Mouse (Mus musculus): ENCODE results near the gene Gabrb1. TPM values are rescaled to one million over a fixed set of nuclear protein-coding genes. Genes with fewer than 3 reads are reported as not detected.

The Gabrb1 gene
- polyA plus RNA-seq, 1 experiment from 2014 or later: 0.58 TPM

GRCm38 (mm10) chr5:71986561-71986960 lies 328.6 kb downstream of the Gabrb1 start:
- Histone ChIP-seq H3K4me3 (ENCODE audit: low read depth, low read length) (no peak overlapping the region), H3K36me3 (replicated peaks; ENCODE audit: control insufficient read depth, insufficient read depth, low read depth, low read length) (no peaks in the 10 kb centered on the region), H3K4me1 (ENCODE audit: control insufficient read depth, insufficient read depth, low read length) (no peaks in the 10 kb centered on the region), H3K9ac (replicated peaks; ENCODE audit: low read length) (no peak overlapping the region), H3K4me2 (ENCODE audit: low read depth, low read length) (no peak overlapping the region), H3K27ac (replicated peaks; ENCODE audit: low read depth, low read length) (no peak overlapping the region), H3K9me3 (replicated peaks; ENCODE audit: control insufficient read depth, low read length) (no peaks in the 10 kb centered on the region), H3K27me3 (ENCODE audit: control insufficient read depth, insufficient read depth, low read length) (no peaks in the 10 kb centered on the region)
- 70% methylated on average over 1 of the region's 1 CpGs for WGBS
- no peak for ATAC-seq (replicated peaks; ENCODE audit: insufficient number of reproducible peaks, low FRiP score, low TSS enrichment, low read depth)
- no peak for DNase-seq (ENCODE audit: low spot score)

- no peaks in the 10 kb centered on the region for H3K9me3 ChIP-seq (replicated peaks; ENCODE audit: control insufficient read depth, low read length)
- no peaks in the 10 kb centered on the region for H3K4me1 ChIP-seq (ENCODE audit: control insufficient read depth, insufficient read depth, low read length)
- H3K4me2 ChIP-seq (ENCODE audit: low read depth, low read length): no peak overlapping the region
- H3K27ac ChIP-seq (replicated peaks; ENCODE audit: low read depth, low read length): no peak overlapping the region
- DNase-seq (ENCODE audit: low spot score) (no peak), ATAC-seq (replicated peaks; ENCODE audit: insufficient number of reproducible peaks, low FRiP score, low TSS enrichment, low read depth) (no peak)
- no peak overlapping the region for H3K9ac ChIP-seq (replicated peaks; ENCODE audit: low read length)
- 69% methylated on average over 5 of the region's 5 CpGs for WGBS
- H3K36me3 ChIP-seq (replicated peaks; ENCODE audit: control insufficient read depth, insufficient read depth, low read depth, low read length): no peaks in the 10 kb centered on the region
- no peak overlapping the region for H3K4me3 ChIP-seq (ENCODE audit: low read depth, low read length)
- H3K27me3 ChIP-seq (ENCODE audit: control insufficient read depth, insufficient read depth, low read length): no peaks in the 10 kb centered on the region
Measured at GRCm38 (mm10) chr5:71986983-71987398, 329.1 kb downstream of the Gabrb1 start.

GRCm38 (mm10) chr5:71999466-71999865 lies 341.6 kb downstream of the Gabrb1 start:
- 77% methylated on average over 4 of the region's 4 CpGs for WGBS
- Histone ChIP-seq H3K4me3 (ENCODE audit: low read depth, low read length) (no peak overlapping the region), H3K9me3 (replicated peaks; ENCODE audit: control insufficient read depth, low read length) (no peaks in the 10 kb centered on the region), H3K4me2 (ENCODE audit: low read depth, low read length) (no peak overlapping the region), H3K4me1 (ENCODE audit: control insufficient read depth, insufficient read depth, low read length) (no peaks in the 10 kb centered on the region), H3K9ac (replicated peaks; ENCODE audit: low read length) (no peak overlapping the region), H3K27ac (replicated peaks; ENCODE audit: low read depth, low read length) (no peak overlapping the region), H3K27me3 (ENCODE audit: control insufficient read depth, insufficient read depth, low read length) (no peaks in the 10 kb centered on the region), H3K36me3 (replicated peaks; ENCODE audit: control insufficient read depth, insufficient read depth, low read depth, low read length) (no peaks in the 10 kb centered on the region)
- DNase-seq (ENCODE audit: low spot score): no peak
- no peak for ATAC-seq (replicated peaks; ENCODE audit: insufficient number of reproducible peaks, low FRiP score, low TSS enrichment, low read depth)

- Histone ChIP-seq H3K9ac (replicated peaks; ENCODE audit: low read length) (no peak overlapping the region), H3K27me3 (ENCODE audit: control insufficient read depth, insufficient read depth, low read length) (no peaks in the 10 kb centered on the region), H3K9me3 (replicated peaks; ENCODE audit: control insufficient read depth, low read length) (no peaks in the 10 kb centered on the region), H3K4me3 (ENCODE audit: low read depth, low read length) (no peak overlapping the region), H3K27ac (replicated peaks; ENCODE audit: low read depth, low read length) (no peak overlapping the region), H3K4me2 (ENCODE audit: low read depth, low read length) (no peak overlapping the region), H3K36me3 (replicated peaks; ENCODE audit: control insufficient read depth, insufficient read depth, low read depth, low read length) (no peaks in the 10 kb centered on the region), H3K4me1 (ENCODE audit: control insufficient read depth, insufficient read depth, low read length) (no peaks in the 10 kb centered on the region)
- DNase-seq (ENCODE audit: low spot score) (no peak), ATAC-seq (replicated peaks; ENCODE audit: insufficient number of reproducible peaks, low FRiP score, low TSS enrichment, low read depth) (no peak)
- WGBS: 80% methylated on average over 3 of the region's 3 CpGs
Measured at GRCm38 (mm10) chr5:72003811-72004435, 346.0 kb downstream of the Gabrb1 start.

GRCm38 (mm10) chr5:72036954-72037353 lies 379.0 kb downstream of the Gabrb1 start:
- H3K27me3 ChIP-seq (ENCODE audit: control insufficient read depth, insufficient read depth, low read length): no peaks in the 10 kb centered on the region
- H3K4me2 ChIP-seq (ENCODE audit: low read depth, low read length): no peak overlapping the region
- no peak for DNase-seq (ENCODE audit: low spot score)
- no peak overlapping the region for H3K9ac ChIP-seq (replicated peaks; ENCODE audit: low read length)
- H3K4me1 ChIP-seq (ENCODE audit: control insufficient read depth, insufficient read depth, low read length): no peaks in the 10 kb centered on the region
- H3K27ac ChIP-seq (replicated peaks; ENCODE audit: low read depth, low read length): no peak overlapping the region
- H3K4me3 ChIP-seq (ENCODE audit: low read depth, low read length): no peak overlapping the region
- H3K36me3 ChIP-seq (replicated peaks; ENCODE audit: control insufficient read depth, insufficient read depth, low read depth, low read length): no peaks in the 10 kb centered on the region
- no peaks in the 10 kb centered on the region for H3K9me3 ChIP-seq (replicated peaks; ENCODE audit: control insufficient read depth, low read length)
- no peak for ATAC-seq (replicated peaks; ENCODE audit: insufficient number of reproducible peaks, low FRiP score, low TSS enrichment, low read depth)

- Histone ChIP-seq H3K9me3 (replicated peaks; ENCODE audit: control insufficient read depth, low read length) (no peaks in the 10 kb centered on the region), H3K27ac (replicated peaks; ENCODE audit: low read depth, low read length) (no peak overlapping the region), H3K9ac (replicated peaks; ENCODE audit: low read length) (no peak overlapping the region), H3K4me2 (ENCODE audit: low read depth, low read length) (no peak overlapping the region), H3K27me3 (ENCODE audit: control insufficient read depth, insufficient read depth, low read length) (no peaks in the 10 kb centered on the region), H3K4me3 (ENCODE audit: low read depth, low read length) (no peak overlapping the region), H3K36me3 (replicated peaks; ENCODE audit: control insufficient read depth, insufficient read depth, low read depth, low read length) (no peaks in the 10 kb centered on the region), H3K4me1 (ENCODE audit: control insufficient read depth, insufficient read depth, low read length) (no peaks in the 10 kb centered on the region)
- no peak for DNase-seq (ENCODE audit: low spot score)
- WGBS: 80% methylated on average over 12 of the region's 12 CpGs
- no peak for ATAC-seq (replicated peaks; ENCODE audit: insufficient number of reproducible peaks, low FRiP score, low TSS enrichment, low read depth)
Measured at GRCm38 (mm10) chr5:72043226-72044151, 385.6 kb downstream of the Gabrb1 start.

- Histone ChIP-seq H3K4me3 (ENCODE audit: low read depth, low read length) (no peak overlapping the region), H3K9ac (replicated peaks; ENCODE audit: low read length) (no peak overlapping the region), H3K27ac (replicated peaks; ENCODE audit: low read depth, low read length) (no peak overlapping the region), H3K36me3 (replicated peaks; ENCODE audit: control insufficient read depth, insufficient read depth, low read depth, low read length) (no peaks in the 10 kb centered on the region), H3K4me2 (ENCODE audit: low read depth, low read length) (no peak overlapping the region), H3K27me3 (ENCODE audit: control insufficient read depth, insufficient read depth, low read length) (no peaks in the 10 kb centered on the region), H3K9me3 (replicated peaks; ENCODE audit: control insufficient read depth, low read length) (no peaks in the 10 kb centered on the region), H3K4me1 (ENCODE audit: control insufficient read depth, insufficient read depth, low read length) (no peaks in the 10 kb centered on the region)
- DNase-seq (ENCODE audit: low spot score) (no peak), ATAC-seq (replicated peaks; ENCODE audit: insufficient number of reproducible peaks, low FRiP score, low TSS enrichment, low read depth) (no peak)
- WGBS: 78% methylated on average over 2 of the region's 2 CpGs
Measured at GRCm38 (mm10) chr5:72046261-72046660, 388.3 kb downstream of the Gabrb1 start.

GRCm38 (mm10) chr5:72064079-72064478 lies 406.2 kb downstream of the Gabrb1 start:
- Histone ChIP-seq H3K4me2 (ENCODE audit: low read depth, low read length) (no peak overlapping the region), H3K4me1 (ENCODE audit: control insufficient read depth, insufficient read depth, low read length) (no peaks in the 10 kb centered on the region), H3K4me3 (ENCODE audit: low read depth, low read length) (no peak overlapping the region), H3K27me3 (ENCODE audit: control insufficient read depth, insufficient read depth, low read length) (no peaks in the 10 kb centered on the region), H3K9me3 (replicated peaks; ENCODE audit: control insufficient read depth, low read length) (no peaks in the 10 kb centered on the region), H3K27ac (replicated peaks; ENCODE audit: low read depth, low read length) (no peak overlapping the region), H3K9ac (replicated peaks; ENCODE audit: low read length) (no peak overlapping the region), H3K36me3 (replicated peaks; ENCODE audit: control insufficient read depth, insufficient read depth, low read depth, low read length) (no peaks in the 10 kb centered on the region)
- ATAC-seq (replicated peaks; ENCODE audit: insufficient number of reproducible peaks, low FRiP score, low TSS enrichment, low read depth): no peak
- WGBS: 67% methylated on average over 1 of the region's 1 CpGs
- no peak for DNase-seq (ENCODE audit: low spot score)

All from embryonic facial prominence, embryonic 11.5 days (tissue).